8 mouse cellular contexts compared by ENCODE assay signal in genomic region chr12:99393867-99394630, GRCm38 (mm10).
A peak's percentile ranks its signal among the peaks of the same experiment; 100 is the strongest.
DNase-seq lines count a peak whose midpoint lies in the region; ATAC-seq and TF ChIP-seq lines count a peak whose summit lies in the region.

No protein-coding gene starts in this region.

- WGBS in spleen, adult 2 months: 53% methylated on average over 11 of the region's 11 CpGs
- 52% methylated on average over 11 of the region's 11 CpGs for WGBS in liver, embryonic 13.5 days (ENCODE audit: insufficient replicate concordance)

- peaks cover 1% of the 10 kb centered on the region; the same call in 1 of the 2 replicates for H3K36me3 ChIP-seq in spleen, adult 2 months (ENCODE audit: control insufficient read depth, insufficient read depth, low read length)
- no peaks in the 10 kb centered on the region for H3K36me3 ChIP-seq in liver, embryonic 13.5 days

- DNase-seq in CD4-positive, CD25-positive, alpha-beta regulatory T cell, adult 2 months (ENCODE audit: low read depth, low spot score): peak; percentile 52
- peak; percentile 12 to 62 for DNase-seq in spleen, adult 2 months (ENCODE audit: low read depth in 1 of 2, low spot score in 2 of 2)
- no peak for DNase-seq in spleen, adult 12 weeks (ENCODE audit: low spot score)
- DNase-seq in liver, embryonic 13.5 days: no peak
- peak; percentile 53 for DNase-seq in yolk sac, embryonic 10.5 days (ENCODE audit: low spot score)
- no peak for DNase-seq in cerebellum, adult 8-10 months
- DNase-seq in lung, postnatal 4 days: no peak

- H3K4me3 ChIP-seq in spleen, adult 2 months (ENCODE audit: extremely low read depth, insufficient read depth, insufficient read length): no peak overlapping the region; the same call in 1 of the 2 replicates
- peak overlapping the region; percentile 91 for H3K4me3 ChIP-seq in liver, embryonic 13.5 days (replicated peaks)

- H3K9ac ChIP-seq in liver, embryonic 13.5 days: peak overlapping the region; percentile 84; the same call in 1 of the 2 replicates

- no peak for TF ChIP-seq CTCF in spleen, adult 2 months (IDR thresholded peaks at IDR 0.05; ENCODE audit: extremely low read depth, insufficient read depth, insufficient read length, insufficient replicate concordance)

- peak overlapping the region; percentile 98 for H3K4me2 ChIP-seq in liver, embryonic 13.5 days

- H3K27me3 ChIP-seq in spleen, adult 2 months (ENCODE audit: control insufficient read depth, insufficient read depth, low read length): no peaks in the 10 kb centered on the region
- no peaks in the 10 kb centered on the region for H3K27me3 ChIP-seq in liver, embryonic 13.5 days

- no peak for ATAC-seq in CD4-positive, CD25-positive, alpha-beta regulatory T cell, adult 4 months
- ATAC-seq in liver, embryonic 13.5 days (ENCODE audit: low read depth): no peak

- H3K4me1 ChIP-seq in spleen, adult 2 months (ENCODE audit: control insufficient read depth, insufficient read depth, insufficient read length): peaks cover 7% of the 10 kb centered on the region
- H3K4me1 ChIP-seq in liver, embryonic 13.5 days (replicated peaks): peaks cover 47% of the 10 kb centered on the region

- TF ChIP-seq POLR2A in spleen, adult 2 months (IDR thresholded peaks at IDR 0.05; ENCODE audit: low read depth, low read length): no peak

- peak overlapping the region; percentile 94 for H3K27ac ChIP-seq in spleen, adult 2 months (ENCODE audit: insufficient read depth, low read length)
- H3K27ac ChIP-seq in liver, embryonic 13.5 days: peak overlapping the region; percentile 79

- H3K9me3 ChIP-seq in liver, embryonic 13.5 days (replicated peaks): no peaks in the 10 kb centered on the region

Comparison
In these comparisons a context has a peak if more than half of its experiments do, and no peak if none do; other contexts are left out.
1. DNase-seq: peak in CD4-positive, CD25-positive, alpha-beta regulatory T cell, adult 2 months (single experiment), spleen, adult 2 months (2 of 2) and yolk sac, embryonic 10.5 days (single experiment); none in spleen, adult 12 weeks (single experiment), liver, embryonic 13.5 days (single experiment), cerebellum, adult 8-10 months (single experiment) and lung, postnatal 4 days (0 of 2).